Mouse (Mus musculus): ENCODE data around the gene Zc3h10. TPM values are rescaled to one million over a fixed set of nuclear protein-coding genes. Genes with fewer than 3 reads are reported as not detected.
"Not testable (repeated sequence)": the region's sequence is repeated elsewhere in the genome, so short reads cannot be mapped to it uniquely, and the experiment has no call there.

The Zc3h10 gene
- polyA plus RNA-seq, 1 experiment from 2014 or later = 16.9 TPM

DNA sequence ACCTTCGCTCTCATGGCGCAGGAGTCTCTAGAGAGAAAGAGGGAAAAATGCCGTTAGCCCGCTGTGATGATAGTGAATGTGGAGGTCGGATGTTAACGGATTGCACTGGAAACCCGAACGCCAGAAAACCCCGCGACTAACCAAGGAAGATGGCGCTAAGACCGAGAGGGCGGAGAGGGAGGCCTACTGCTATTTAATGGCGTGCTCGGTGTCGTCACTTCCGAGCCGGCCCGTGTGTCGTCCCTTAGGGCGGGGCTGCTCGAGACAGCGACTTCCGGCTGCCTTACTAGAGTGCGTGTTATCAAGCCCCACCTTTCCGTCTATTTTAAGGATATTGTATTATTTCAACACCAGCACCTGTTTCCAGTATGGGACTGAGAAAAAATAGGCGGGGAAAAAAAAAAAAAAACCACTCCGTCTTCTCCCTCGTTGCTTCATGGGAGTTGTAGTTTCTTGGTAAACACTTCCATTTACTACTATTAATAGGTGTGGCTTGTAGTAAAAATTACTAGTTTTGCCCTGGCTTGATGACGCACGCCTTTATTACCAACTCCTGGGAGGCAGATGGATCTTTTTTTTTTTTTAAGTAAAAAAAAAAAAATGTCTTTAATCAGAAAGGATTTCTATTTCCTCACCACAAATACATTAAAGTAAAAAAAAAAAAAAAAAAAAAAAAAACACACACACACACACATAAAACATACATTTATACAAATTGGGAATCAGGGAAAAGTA, 1.5 kb upstream of the Zc3h10 start, which contains the start of gene Rpl41:
TSS of gene Rpl41 (minus strand) at position 359 of the 735 bp plus-strand sequence.
- no peaks in the 10 kb centered on the region for H3K9me3 ChIP-seq (replicated peaks; ENCODE audit: low read length)
- peak within 1 kb of the TSS; percentile 87 for H3K9ac ChIP-seq (ENCODE audit: low read depth, low read length)
- peak within 1 kb of the TSS; percentile 97 for H3K27ac ChIP-seq
- DNase-seq (ENCODE audit: low spot score) = peak; percentile 98
- TF ChIP-seq CTCF (IDR thresholded peaks at IDR 0.05; ENCODE audit: low read depth) = no peak
- H3K4me3 ChIP-seq (replicated peaks; ENCODE audit: low read depth, low read length) = peak within 1 kb of the TSS; percentile 61
- no peaks in the 10 kb centered on the region for H3K4me1 ChIP-seq (replicated peaks; ENCODE audit: insufficient read depth, low read length)
- H3K27me3 ChIP-seq (ENCODE audit: insufficient read depth, low read length) = no peaks in the 10 kb centered on the region
- H3K4me2 ChIP-seq (ENCODE audit: low read length) = peak within 1 kb of the TSS; percentile 70
- H3K36me3 ChIP-seq (ENCODE audit: insufficient read depth, low read length) = peaks cover 8% of the 10 kb centered on the region; the same call in 1 of the 2 replicates
- under 1% methylated on average over 31 of the region's 31 CpGs for WGBS
- peak; percentile 88 for ATAC-seq (replicated peaks; ENCODE audit: low FRiP score, low read depth)

DNA sequence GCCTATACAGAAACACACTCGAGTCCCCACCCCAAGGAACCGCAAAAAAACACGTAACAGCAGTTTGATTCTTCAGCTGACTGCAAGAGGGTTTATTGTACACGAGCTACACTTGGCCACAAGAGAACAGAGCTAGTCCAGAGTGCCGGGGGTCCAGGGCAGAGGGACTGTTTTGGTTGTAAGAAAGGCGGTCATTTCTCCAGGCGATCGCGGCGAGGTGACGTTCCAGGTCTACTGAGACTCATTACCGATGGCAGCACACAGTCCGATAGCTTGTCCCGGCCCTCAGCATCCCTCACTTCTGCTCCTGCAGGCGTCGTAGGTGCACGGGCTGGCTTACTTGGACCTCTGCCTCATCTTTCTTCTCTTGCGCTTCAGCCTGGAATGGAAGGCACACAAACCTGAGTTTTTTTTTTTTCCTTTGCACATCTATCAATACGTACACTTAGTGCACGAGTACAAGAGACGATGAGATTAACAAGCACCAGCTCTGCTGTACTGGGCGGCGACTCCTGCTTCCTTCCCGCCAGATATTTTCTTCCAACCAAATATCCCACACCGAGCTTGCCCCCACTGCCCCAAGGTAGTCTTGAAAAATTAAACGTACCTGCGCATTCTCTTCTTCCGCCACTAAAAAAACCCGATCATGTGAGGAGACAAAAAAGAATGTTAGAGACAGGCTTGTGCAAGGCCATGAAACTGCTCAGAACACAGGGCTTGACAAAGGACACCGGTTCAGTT, 647 bp upstream of the Zc3h10 start:
- not testable (repeated sequence) for H3K4me1 ChIP-seq (replicated peaks; ENCODE audit: insufficient read depth, low read length); H3K27me3 ChIP-seq (ENCODE audit: insufficient read depth, low read length); ATAC-seq (replicated peaks; ENCODE audit: low FRiP score, low read depth); H3K9me3 ChIP-seq (replicated peaks; ENCODE audit: low read length)
- peak overlapping the region; percentile 70 for H3K4me2 ChIP-seq (ENCODE audit: low read length)
- H3K27ac ChIP-seq = peak overlapping the region; percentile 97
- peak overlapping the region; percentile 87 for H3K9ac ChIP-seq (ENCODE audit: low read depth, low read length)
- DNase-seq (ENCODE audit: low spot score) = peak; percentile 37
- H3K4me3 ChIP-seq (replicated peaks; ENCODE audit: low read depth, low read length) = peak overlapping the region; percentile 61
- peaks cover 17% of the 10 kb centered on the region for H3K36me3 ChIP-seq (ENCODE audit: insufficient read depth, low read length)
- under 1% methylated on average over 20 of the region's 30 CpGs for WGBS

DNA sequence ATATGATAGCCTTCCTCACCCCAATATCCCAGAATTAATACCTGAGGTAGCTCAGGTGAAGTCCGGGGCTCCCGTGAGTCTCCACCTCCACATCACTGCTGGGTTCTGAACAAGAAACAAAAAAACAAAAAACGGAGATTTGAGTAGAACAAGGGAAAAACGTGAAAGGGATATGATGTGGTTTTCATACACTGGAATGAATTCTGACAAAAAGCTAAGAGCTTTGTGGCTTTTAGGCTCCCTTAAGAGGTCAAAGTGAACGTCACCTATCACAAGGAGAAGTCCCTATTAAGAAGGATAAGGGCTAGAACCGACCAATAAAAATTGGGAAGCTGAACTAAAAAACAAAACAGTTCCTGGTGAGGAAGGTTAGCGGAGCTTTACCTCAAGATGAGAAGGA, 787 bp downstream of the Zc3h10 start:
- no peaks in the 10 kb centered on the region for H3K4me1 ChIP-seq (replicated peaks; ENCODE audit: insufficient read depth, low read length)
- H3K36me3 ChIP-seq (ENCODE audit: insufficient read depth, low read length) = peaks cover 18% of the 10 kb centered on the region
- H3K9ac ChIP-seq (ENCODE audit: low read depth, low read length) = peak overlapping the region; percentile 57; the same call in 1 of the 2 replicates
- no peaks in the 10 kb centered on the region for H3K9me3 ChIP-seq (replicated peaks; ENCODE audit: low read length)
- H3K4me3 ChIP-seq (replicated peaks; ENCODE audit: low read depth, low read length) = peak overlapping the region; percentile 61
- peak overlapping the region; percentile 70 for H3K4me2 ChIP-seq (ENCODE audit: low read length)
- no peaks in the 10 kb centered on the region for H3K27me3 ChIP-seq (ENCODE audit: insufficient read depth, low read length)
- WGBS = 18% methylated on average over 7 of the region's 7 CpGs
- ATAC-seq (replicated peaks; ENCODE audit: low FRiP score, low read depth) = no peak
- peak overlapping the region; percentile 97 for H3K27ac ChIP-seq
- no peak for TF ChIP-seq CTCF (IDR thresholded peaks at IDR 0.05; ENCODE audit: low read depth)
- DNase-seq (ENCODE audit: low spot score) = no peak

DNA sequence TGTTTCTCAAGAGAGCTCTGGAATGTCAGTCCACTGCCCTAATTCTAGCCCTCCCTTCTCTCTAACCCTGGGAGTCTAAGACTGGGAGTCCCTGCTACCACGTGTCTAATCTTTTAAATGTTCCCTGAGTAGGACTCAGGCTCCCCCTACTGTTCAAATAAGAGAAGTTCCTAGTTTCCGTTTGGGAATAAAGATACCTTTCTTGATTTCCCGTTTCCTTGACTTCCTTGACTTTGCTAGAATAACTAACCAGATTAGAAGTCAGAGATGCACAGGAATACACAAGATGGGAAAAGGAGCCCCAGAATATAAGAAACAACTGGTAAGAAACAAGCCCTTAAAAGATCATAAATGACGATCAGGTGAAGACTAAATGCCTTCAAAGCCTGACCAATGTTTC, 1.2 kb downstream of the Zc3h10 start:
- Histone ChIP-seq H3K4me1 (replicated peaks; ENCODE audit: insufficient read depth, low read length) (no peaks in the 10 kb centered on the region), H3K27ac (0 out of 2 replicates have a peak overlapping the region, but pooled peaks have one; percentile 97), H3K27me3 (ENCODE audit: insufficient read depth, low read length) (no peaks in the 10 kb centered on the region), H3K4me3 (replicated peaks; ENCODE audit: low read depth, low read length) (peak overlapping the region; percentile 61), H3K9ac (ENCODE audit: low read depth, low read length) (0 out of 2 replicates have a peak overlapping the region, but pooled peaks have one; percentile 57), H3K36me3 (ENCODE audit: insufficient read depth, low read length) (peaks cover 18% of the 10 kb centered on the region), H3K4me2 (ENCODE audit: low read length) (peak overlapping the region; percentile 70), H3K9me3 (replicated peaks; ENCODE audit: low read length) (no peaks in the 10 kb centered on the region)
- 10% methylated on average over 4 of the region's 4 CpGs for WGBS
- DNase-seq (ENCODE audit: low spot score) = peak; percentile 98
- TF ChIP-seq CTCF (IDR thresholded peaks at IDR 0.05; ENCODE audit: low read depth) = peak; percentile 91
- ATAC-seq (replicated peaks; ENCODE audit: low FRiP score, low read depth) = no peak

DNA sequence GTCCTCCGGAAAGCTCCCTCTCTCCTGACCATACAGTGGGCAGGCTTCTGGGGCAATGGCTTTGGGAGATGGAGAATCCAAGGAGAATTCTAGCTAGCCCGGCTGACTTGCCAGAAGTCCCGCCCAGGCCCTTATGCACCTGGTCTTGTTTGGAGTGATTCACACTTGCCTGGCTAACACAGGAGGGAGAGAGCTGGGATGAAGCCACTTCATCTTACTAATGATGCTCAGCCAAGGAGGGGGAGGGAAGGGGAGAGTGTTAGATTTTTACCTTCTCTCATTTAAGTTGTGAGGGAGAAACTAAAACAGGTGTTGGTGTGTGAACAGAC, 2.0 kb downstream of the Zc3h10 start:
- H3K36me3 ChIP-seq (ENCODE audit: insufficient read depth, low read length) = peaks cover 18% of the 10 kb centered on the region
- 78% methylated on average over 3 of the region's 3 CpGs for WGBS
- H3K9ac ChIP-seq (ENCODE audit: low read depth, low read length) = 0 out of 2 replicates have a peak overlapping the region, but pooled peaks have one; percentile 2
- H3K4me1 ChIP-seq (replicated peaks; ENCODE audit: insufficient read depth, low read length) = no peaks in the 10 kb centered on the region
- no peak overlapping the region for H3K4me2 ChIP-seq (ENCODE audit: low read length)
- no peaks in the 10 kb centered on the region for H3K9me3 ChIP-seq (replicated peaks; ENCODE audit: low read length)
- H3K27me3 ChIP-seq (ENCODE audit: insufficient read depth, low read length) = no peaks in the 10 kb centered on the region
- ATAC-seq (replicated peaks; ENCODE audit: low FRiP score, low read depth) = no peak
- H3K4me3 ChIP-seq (replicated peaks; ENCODE audit: low read depth, low read length) = no peak overlapping the region
- no peak for TF ChIP-seq CTCF (IDR thresholded peaks at IDR 0.05; ENCODE audit: low read depth)
- no peak for DNase-seq (ENCODE audit: low spot score)
- no peak overlapping the region for H3K27ac ChIP-seq

DNA sequence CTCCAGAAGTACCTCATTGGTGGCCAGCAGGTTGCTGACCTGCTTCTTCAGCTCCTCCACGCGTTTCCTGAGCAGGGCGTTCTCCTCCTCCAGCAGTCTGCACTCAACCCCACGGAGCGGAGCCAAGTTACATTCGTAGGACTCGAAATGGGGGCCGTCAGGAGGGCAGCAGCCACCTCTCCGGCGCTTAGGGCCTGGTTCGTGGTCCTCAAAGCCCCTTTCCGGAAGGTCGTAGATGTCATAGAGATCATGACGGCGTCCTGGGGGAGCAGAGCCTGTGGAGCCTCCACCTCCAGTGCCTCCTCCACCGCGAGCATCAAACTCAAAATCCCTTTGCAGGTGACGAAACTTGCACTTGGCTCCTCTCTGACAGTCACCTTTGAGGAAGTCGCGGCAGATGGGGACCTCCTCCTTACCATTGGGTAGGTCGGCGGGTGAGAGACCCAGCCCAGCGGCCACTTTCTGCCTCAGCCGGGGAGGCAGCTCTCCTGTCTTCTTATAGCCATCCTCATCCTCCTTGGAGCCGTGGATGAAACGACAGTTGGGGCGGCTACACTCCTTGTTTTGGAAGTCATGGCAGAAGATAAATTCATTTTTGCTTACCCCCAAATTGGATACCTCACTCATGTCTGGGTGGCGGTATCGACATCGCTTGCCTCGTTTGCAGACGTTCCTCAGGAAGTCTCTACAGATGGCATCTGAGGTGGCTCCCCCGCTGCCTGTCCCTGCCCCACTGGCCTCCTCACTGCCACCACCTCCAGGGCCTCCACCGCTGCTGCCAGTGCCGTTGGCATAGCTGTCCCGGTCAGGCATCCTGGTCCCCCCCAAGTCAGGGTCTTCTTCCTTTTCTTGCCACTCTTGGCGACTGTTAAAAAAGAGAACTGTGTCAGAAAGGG, 2.7 kb downstream of the Zc3h10 start:
- H3K9ac ChIP-seq (ENCODE audit: low read depth, low read length) = no peak overlapping the region
- H3K27ac ChIP-seq = no peak overlapping the region
- peaks cover 18% of the 10 kb centered on the region for H3K36me3 ChIP-seq (ENCODE audit: insufficient read depth, low read length)
- DNase-seq (ENCODE audit: low spot score) (no peak), ATAC-seq (replicated peaks; ENCODE audit: low FRiP score, low read depth) (no peak)
- no peaks in the 10 kb centered on the region for H3K27me3 ChIP-seq (ENCODE audit: insufficient read depth, low read length)
- no peak for TF ChIP-seq CTCF (IDR thresholded peaks at IDR 0.05; ENCODE audit: low read depth)
- no peaks in the 10 kb centered on the region for H3K9me3 ChIP-seq (replicated peaks; ENCODE audit: low read length)
- WGBS = 93% methylated on average over 37 of the region's 37 CpGs
- no peaks in the 10 kb centered on the region for H3K4me1 ChIP-seq (replicated peaks; ENCODE audit: insufficient read depth, low read length)
- no peak overlapping the region for H3K4me2 ChIP-seq (ENCODE audit: low read length)
- no peak overlapping the region for H3K4me3 ChIP-seq (replicated peaks; ENCODE audit: low read depth, low read length)
